Mouse (Mus musculus): Measurements from ENCODE around the gene Foxg1. TPM values are rescaled to one million over a fixed set of nuclear protein-coding genes. Genes with fewer than 3 reads are reported as not detected.

The Foxg1 gene
- polyA plus RNA-seq, 1 experiment = 4.8 TPM

- 11% methylated on average over 9 of the region's 9 CpGs for WGBS
- TF ChIP-seq POLR2A (IDR thresholded peaks at IDR 0.05; ENCODE audit: control insufficient read depth, extremely low read depth, insufficient read depth, low read length, poor library complexity) = no peak
- no peak for TF ChIP-seq CTCF (IDR thresholded peaks at IDR 0.05; ENCODE audit: borderline replicate concordance, control insufficient read depth, extremely low read depth, insufficient read depth, low read length, poor library complexity)
- Histone ChIP-seq H3K27ac (ENCODE audit: control insufficient read depth, insufficient read depth, low read length) (no peak overlapping the region), H3K4me3 (ENCODE audit: control insufficient read depth, insufficient read depth, low read length) (no peak overlapping the region), H3K4me1 (replicated peaks; ENCODE audit: control insufficient read depth, insufficient read depth, low read length) (no peaks in the 10 kb centered on the region), H3K36me3 (ENCODE audit: control insufficient read depth, insufficient read depth, low read length) (no peaks in the 10 kb centered on the region), H3K27me3 (ENCODE audit: control insufficient read depth, insufficient read depth, low read length) (no peaks in the 10 kb centered on the region)
- DNase-seq = no peak
These were observed 17.8 kb downstream of the Foxg1 start for GRCm38 (mm10) chr12:49400036-49400852.

DNA sequence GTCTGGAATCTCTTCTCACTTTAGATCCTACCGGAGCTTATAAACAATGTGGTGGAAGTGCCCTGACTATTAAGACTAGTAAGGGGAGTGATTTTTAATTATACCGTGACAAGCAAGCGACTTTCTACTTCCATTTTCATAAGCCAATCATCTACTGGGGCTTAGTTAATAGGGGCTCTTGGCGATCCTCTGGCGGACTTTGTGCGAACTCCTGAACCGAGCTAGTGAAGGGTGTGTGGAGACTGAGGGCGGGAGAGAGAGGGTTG is 18.3 kb downstream of the Foxg1 start:
- no peak for DNase-seq
- H3K36me3 ChIP-seq (ENCODE audit: control insufficient read depth, insufficient read depth, low read length) = no peaks in the 10 kb centered on the region
- WGBS = 3% methylated on average over 8 of the region's 8 CpGs
- H3K27me3 ChIP-seq (ENCODE audit: control insufficient read depth, insufficient read depth, low read length) = no peaks in the 10 kb centered on the region
- TF ChIP-seq POLR2A (IDR thresholded peaks at IDR 0.05; ENCODE audit: control insufficient read depth, extremely low read depth, insufficient read depth, low read length, poor library complexity) (no peak), CTCF (IDR thresholded peaks at IDR 0.05; ENCODE audit: borderline replicate concordance, control insufficient read depth, extremely low read depth, insufficient read depth, low read length, poor library complexity) (no peak)
- no peak overlapping the region for H3K4me3 ChIP-seq (ENCODE audit: control insufficient read depth, insufficient read depth, low read length)
- no peaks in the 10 kb centered on the region for H3K4me1 ChIP-seq (replicated peaks; ENCODE audit: control insufficient read depth, insufficient read depth, low read length)
- no peak overlapping the region for H3K27ac ChIP-seq (ENCODE audit: control insufficient read depth, insufficient read depth, low read length)

GRCm38 (mm10) chr12:49401119-49401795 is 18.8 kb downstream of the Foxg1 start:
- Histone ChIP-seq H3K4me1 (replicated peaks; ENCODE audit: control insufficient read depth, insufficient read depth, low read length) (no peaks in the 10 kb centered on the region), H3K36me3 (ENCODE audit: control insufficient read depth, insufficient read depth, low read length) (no peaks in the 10 kb centered on the region), H3K27me3 (ENCODE audit: control insufficient read depth, insufficient read depth, low read length) (no peaks in the 10 kb centered on the region), H3K27ac (ENCODE audit: control insufficient read depth, insufficient read depth, low read length) (no peak overlapping the region), H3K4me3 (ENCODE audit: control insufficient read depth, insufficient read depth, low read length) (no peak overlapping the region)
- DNase-seq = no peak
- no peak for TF ChIP-seq CTCF (IDR thresholded peaks at IDR 0.05; ENCODE audit: borderline replicate concordance, control insufficient read depth, extremely low read depth, insufficient read depth, low read length, poor library complexity)
- no peak for TF ChIP-seq POLR2A (IDR thresholded peaks at IDR 0.05; ENCODE audit: control insufficient read depth, extremely low read depth, insufficient read depth, low read length, poor library complexity)
- 4% methylated on average over 68 of the region's 68 CpGs for WGBS

- H3K36me3 ChIP-seq (ENCODE audit: control insufficient read depth, insufficient read depth, low read length) = no peaks in the 10 kb centered on the region
- no peak for TF ChIP-seq POLR2A (IDR thresholded peaks at IDR 0.05; ENCODE audit: control insufficient read depth, extremely low read depth, insufficient read depth, low read length, poor library complexity)
- 3% methylated on average over 5 of the region's 5 CpGs for WGBS
- no peaks in the 10 kb centered on the region for H3K4me1 ChIP-seq (replicated peaks; ENCODE audit: control insufficient read depth, insufficient read depth, low read length)
- DNase-seq = no peak
- no peaks in the 10 kb centered on the region for H3K27me3 ChIP-seq (ENCODE audit: control insufficient read depth, insufficient read depth, low read length)
- H3K27ac ChIP-seq (ENCODE audit: control insufficient read depth, insufficient read depth, low read length) = no peak overlapping the region
- H3K4me3 ChIP-seq (ENCODE audit: control insufficient read depth, insufficient read depth, low read length) = no peak overlapping the region
These were observed 19.3 kb downstream of the Foxg1 start for GRCm38 (mm10) chr12:49401796-49402130.

DNA sequence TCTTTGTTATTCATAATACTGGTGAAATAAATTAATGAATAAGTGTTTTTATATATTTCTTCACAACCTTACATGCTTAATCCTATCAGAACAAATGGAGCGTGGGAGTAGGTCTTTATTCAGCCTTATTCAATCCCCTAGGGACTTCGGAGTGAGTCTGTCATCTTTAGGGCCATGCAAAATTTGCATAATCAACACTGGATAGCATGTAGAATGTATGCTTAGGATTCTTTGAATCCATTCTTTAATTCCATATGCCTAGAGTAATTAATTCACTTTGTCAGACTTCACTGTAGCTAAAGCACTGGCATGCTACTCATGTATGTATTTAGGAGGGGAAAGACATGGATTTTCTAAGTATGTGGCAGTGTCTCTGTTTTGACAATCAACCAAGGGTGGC is 27.4 kb downstream of the Foxg1 start:
- no peak overlapping the region for H3K4me3 ChIP-seq (ENCODE audit: control insufficient read depth, insufficient read depth, low read length)
- H3K27ac ChIP-seq (ENCODE audit: control insufficient read depth, insufficient read depth, low read length) = no peak overlapping the region
- no peaks in the 10 kb centered on the region for H3K27me3 ChIP-seq (ENCODE audit: control insufficient read depth, insufficient read depth, low read length)
- H3K36me3 ChIP-seq (ENCODE audit: control insufficient read depth, insufficient read depth, low read length) = no peaks in the 10 kb centered on the region
- DNase-seq = no peak
- no peaks in the 10 kb centered on the region for H3K4me1 ChIP-seq (replicated peaks; ENCODE audit: control insufficient read depth, insufficient read depth, low read length)
- no peak for TF ChIP-seq POLR2A (IDR thresholded peaks at IDR 0.05; ENCODE audit: control insufficient read depth, extremely low read depth, insufficient read depth, low read length, poor library complexity)
- TF ChIP-seq CTCF (IDR thresholded peaks at IDR 0.05; ENCODE audit: borderline replicate concordance, control insufficient read depth, extremely low read depth, insufficient read depth, low read length, poor library complexity) = no peak
- WGBS = 91% methylated on average over 2 of the region's 2 CpGs

GRCm38 (mm10) chr12:49417963-49418362 is 35.5 kb downstream of the Foxg1 start:
- Histone ChIP-seq H3K27me3 (ENCODE audit: control insufficient read depth, insufficient read depth, low read length) (no peaks in the 10 kb centered on the region), H3K4me3 (ENCODE audit: control insufficient read depth, insufficient read depth, low read length) (no peak overlapping the region), H3K4me1 (replicated peaks; ENCODE audit: control insufficient read depth, insufficient read depth, low read length) (no peaks in the 10 kb centered on the region), H3K27ac (ENCODE audit: control insufficient read depth, insufficient read depth, low read length) (no peak overlapping the region), H3K36me3 (ENCODE audit: control insufficient read depth, insufficient read depth, low read length) (no peaks in the 10 kb centered on the region)
- WGBS = 91% methylated on average over 3 of the region's 3 CpGs
- DNase-seq = no peak
- no peak for TF ChIP-seq CTCF (IDR thresholded peaks at IDR 0.05; ENCODE audit: borderline replicate concordance, control insufficient read depth, extremely low read depth, insufficient read depth, low read length, poor library complexity)
- TF ChIP-seq POLR2A (IDR thresholded peaks at IDR 0.05; ENCODE audit: control insufficient read depth, extremely low read depth, insufficient read depth, low read length, poor library complexity) = no peak

Other genes with a start within 250 kb of the Foxg1 start
- gene Gm43517, start 2.5 kb downstream of the Foxg1 start, polyA plus RNA-seq (2012; rRNA removed) = 0.06 and 0.13 TPM in 2 replicates

All from thymus, adult 2 months (tissue).